Mouse (Mus musculus) cortical plate, adult 2 months (tissue): ENCODE data around the gene Nos2.

Source experiments
- CTCF ChIP-seq: fragments of 200-500 bp; IDR thresholded peaks from 2 replicates; pipeline ENCODE4 v1.5.1; 2011; ENCODE audit warnings: mild to moderate bottlenecking, control low read depth, low read length; ENCODE audit not compliant: insufficient read depth; ENCODE audit errors: extremely low read depth
- POLR2A ChIP-seq: fragments of 200-500 bp; IDR thresholded peaks from 2 replicates; pipeline ENCODE4 v1.6.1; 2011; ENCODE audit warnings: mild to moderate bottlenecking, low read length, control low read depth; ENCODE audit not compliant: insufficient read depth; ENCODE audit errors: extremely low read depth

DNA sequence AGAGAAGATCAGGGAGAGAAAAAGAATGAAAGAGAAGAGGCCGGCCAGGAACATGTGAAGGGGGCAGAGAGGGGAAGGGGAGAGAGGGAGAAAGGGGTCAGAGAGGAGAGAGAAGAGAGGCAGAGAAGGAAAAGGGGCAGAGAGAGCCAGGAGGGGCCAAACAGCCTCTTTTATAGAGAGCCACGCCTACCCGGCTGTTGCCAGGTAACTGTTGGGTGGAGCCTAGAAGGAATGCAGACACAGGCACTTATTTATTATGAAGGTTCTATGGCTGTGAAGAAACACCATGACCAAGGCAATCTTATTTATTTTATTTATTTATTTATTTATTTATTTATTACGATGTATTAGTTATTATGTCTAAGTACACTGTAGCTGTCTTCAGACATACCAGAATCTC is 49.7 kb upstream of the Nos2 start:
- no peak for TF ChIP-seq CTCF
- TF ChIP-seq POLR2A, result no peak
